Mouse (Mus musculus) neutrophil, adult 5-6 weeks (primary cell): ENCODE measurements around the gene Irgq. TPM values are rescaled to one million over a fixed set of nuclear protein-coding genes. Genes with fewer than 3 reads are reported as not detected.

ENCODE experiments used
- ATAC-seq: fragments of 151-379, 151-347 bp; 2 replicates; pipeline ENCODE4 v1.8.0; 2017; ENCODE audit warnings: mild to moderate bottlenecking, moderate TSS enrichment; ENCODE audit not compliant: insufficient number of reproducible peaks, poor library complexity, low FRiP score, severe bottlenecking; ENCODE audit errors: extremely low read depth
- total RNA-seq: library from RNA; stranded (forward); fragments of 200-1000 nt; gene quantifications from 2 replicates; pipeline ENCODE4 v1.2.3, GENCODE M21; 2017

Gene Irgq
- total RNA-seq, 1 experiment from 2014 or later, result 14.0 TPM

- ATAC-seq, result no peak
These were observed 7.1 kb downstream of the Irgq start for GRCm38 (mm10) chr7:24537591-24537990.

- no peak for ATAC-seq
These were observed 7.7 kb downstream of the Irgq start for GRCm38 (mm10) chr7:24538154-24538553.

- no peak for ATAC-seq
These were observed 8.2 kb downstream of the Irgq start for GRCm38 (mm10) chr7:24538701-24539100.

- ATAC-seq, result no peak
These were observed 9.2 kb downstream of the Irgq start for GRCm38 (mm10) chr7:24539686-24540085.

GRCm38 (mm10) chr7:24544506-24544905 is 14.0 kb downstream of the Irgq start:
- no peak for ATAC-seq

DNA sequence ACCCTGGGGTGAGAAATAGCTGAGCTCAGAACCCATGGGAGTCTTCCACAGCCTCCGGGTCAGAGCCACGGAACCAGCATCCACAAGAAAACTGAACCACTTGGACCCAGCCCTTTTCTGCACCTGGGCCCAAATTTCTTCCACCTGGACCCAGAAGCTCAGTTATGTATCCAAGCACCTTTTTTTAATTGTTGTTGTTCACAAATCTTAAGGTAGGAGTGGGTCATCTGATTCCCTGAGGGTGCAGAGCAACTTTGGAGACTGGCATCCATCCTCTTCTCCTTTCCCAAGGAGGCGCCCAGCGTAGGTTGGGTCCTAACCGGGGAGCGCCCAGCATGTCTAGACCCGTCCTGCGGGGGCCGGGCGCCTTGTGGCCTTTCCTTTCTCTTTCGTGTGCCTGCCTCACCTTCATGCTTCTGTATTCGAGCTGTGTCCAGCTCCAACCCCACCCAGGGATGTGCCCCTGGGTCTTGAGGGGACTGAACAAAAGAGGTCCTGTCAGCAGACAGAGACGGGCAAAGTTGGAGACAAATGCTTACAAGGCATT is 15.7 kb downstream of the Irgq start, which contains the start of the genes Pinlyp and Xrcc1:
Gene Pinlyp, minus strand, starts transcription at position 51 of the 547 bp plus-strand sequence.
Gene Xrcc1, plus strand, starts transcription at position 222 of the 547 bp plus-strand sequence.
- no peak for ATAC-seq

DNA sequence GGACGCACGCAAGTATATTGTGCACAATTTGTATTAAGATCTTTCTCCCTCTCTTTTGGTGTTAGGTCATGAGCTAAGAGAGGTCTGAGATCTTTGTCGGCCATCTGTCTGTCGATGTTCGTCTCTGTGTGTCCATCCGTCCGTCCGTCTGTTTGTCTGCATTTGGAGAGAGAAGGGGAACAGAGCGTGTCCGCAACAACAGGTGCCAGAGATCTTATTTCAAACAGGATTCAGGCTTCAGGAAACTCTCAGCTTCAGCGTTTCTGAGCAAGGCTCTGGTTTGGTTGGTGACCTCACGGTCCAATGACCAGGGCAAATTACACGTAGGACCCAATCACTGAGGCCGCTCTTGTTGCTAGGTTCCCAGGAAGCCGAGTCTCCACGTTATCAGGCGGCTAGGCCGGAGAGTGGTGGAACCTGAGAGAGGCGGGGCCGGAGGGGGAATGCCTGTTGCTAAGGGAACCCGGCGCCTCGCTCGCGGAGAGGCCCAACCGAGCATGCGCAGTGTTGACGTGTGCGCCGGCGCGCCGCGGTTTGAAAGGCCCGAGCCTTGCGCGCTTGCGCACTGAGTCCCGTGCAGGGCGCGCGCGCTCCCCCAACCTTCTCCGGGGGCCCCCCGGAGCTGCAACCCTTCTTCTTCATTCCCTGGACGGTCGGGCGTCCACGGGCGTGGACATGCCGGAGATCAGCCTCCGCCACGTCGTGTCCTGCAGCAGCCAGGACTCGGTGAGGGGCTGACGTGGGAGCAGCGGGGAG is 16.3 kb downstream of the Irgq start:
- peak; percentile 98 for ATAC-seq

DNA sequence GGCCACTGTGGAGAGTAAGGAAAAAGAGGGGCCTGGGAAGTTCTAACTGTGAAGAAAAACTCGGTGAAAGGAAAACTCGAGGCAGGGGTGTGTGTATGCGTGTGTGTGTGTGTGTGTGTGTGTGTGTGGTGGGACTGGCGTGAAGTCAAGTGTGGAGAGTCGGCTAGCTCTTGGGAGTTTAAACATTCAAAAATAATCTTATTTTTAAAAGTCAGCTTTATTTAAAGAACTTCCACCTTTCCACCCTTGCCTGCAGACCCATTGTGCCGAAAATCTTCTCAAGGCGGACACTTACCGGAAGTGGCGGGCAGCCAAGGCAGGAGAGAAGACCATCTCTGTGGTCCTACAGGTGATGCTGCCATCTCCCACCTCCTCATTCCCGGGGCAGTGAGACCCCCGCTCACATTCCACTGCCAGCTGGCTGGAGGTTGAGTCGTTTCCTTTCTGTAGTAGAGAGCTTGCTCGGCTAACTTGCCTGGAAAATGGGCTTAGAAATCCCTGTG is 17.1 kb downstream of the Irgq start:
- ATAC-seq, result no peak

GRCm38 (mm10) chr7:24551985-24552759 is 21.7 kb downstream of the Irgq start:
- 0 out of 2 replicates have a peak, but pooled peaks have one; percentile 30 for ATAC-seq

DNA sequence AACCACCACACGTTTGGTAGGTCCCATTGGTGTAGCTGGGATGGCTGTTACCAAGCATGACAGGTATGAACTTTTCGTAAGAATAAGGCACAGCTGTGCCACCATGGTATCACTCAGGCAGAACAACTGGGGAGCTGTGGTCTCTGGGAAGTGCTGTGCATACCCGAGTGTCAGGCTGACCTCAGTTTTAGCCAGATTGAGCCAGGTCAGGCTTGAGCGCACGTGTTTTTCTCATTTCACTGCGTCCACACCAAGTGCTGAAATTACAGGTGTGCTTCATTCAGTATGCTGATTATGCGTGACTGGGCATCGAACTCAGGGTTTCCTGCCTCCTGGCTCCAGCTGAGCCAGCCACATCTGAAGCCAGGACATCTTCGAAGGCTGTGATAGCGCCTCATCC is 25.3 kb downstream of the Irgq start:
- ATAC-seq, result no peak

DNA sequence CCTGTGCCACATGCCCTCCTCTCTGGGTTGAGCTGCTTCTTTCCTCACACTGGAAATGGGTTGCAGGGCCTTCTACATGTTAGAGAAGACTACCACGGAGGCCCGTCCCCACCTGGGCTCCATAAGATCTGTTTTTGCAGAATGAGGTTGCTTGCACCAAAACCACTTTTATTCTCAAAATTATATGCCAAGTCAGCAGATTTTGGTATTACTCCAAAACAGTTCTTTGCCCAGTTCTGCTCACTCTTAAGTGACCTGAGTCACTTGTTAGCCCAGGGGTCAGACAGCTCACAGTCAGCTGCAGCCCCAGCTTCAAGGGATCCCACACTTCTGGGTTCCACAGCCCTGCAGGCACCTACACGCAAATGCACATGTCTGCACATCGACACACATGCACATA is 31.0 kb downstream of the Irgq start:
- no peak for ATAC-seq

GRCm38 (mm10) chr7:24563191-24563836 is 32.8 kb downstream of the Irgq start:
- no peak for ATAC-seq

- ATAC-seq, result no peak
These were observed 33.3 kb downstream of the Irgq start for GRCm38 (mm10) chr7:24563837-24564206.

GRCm38 (mm10) chr7:24564607-24565265 is 34.2 kb downstream of the Irgq start:
- ATAC-seq, result peak; percentile 81

DNA sequence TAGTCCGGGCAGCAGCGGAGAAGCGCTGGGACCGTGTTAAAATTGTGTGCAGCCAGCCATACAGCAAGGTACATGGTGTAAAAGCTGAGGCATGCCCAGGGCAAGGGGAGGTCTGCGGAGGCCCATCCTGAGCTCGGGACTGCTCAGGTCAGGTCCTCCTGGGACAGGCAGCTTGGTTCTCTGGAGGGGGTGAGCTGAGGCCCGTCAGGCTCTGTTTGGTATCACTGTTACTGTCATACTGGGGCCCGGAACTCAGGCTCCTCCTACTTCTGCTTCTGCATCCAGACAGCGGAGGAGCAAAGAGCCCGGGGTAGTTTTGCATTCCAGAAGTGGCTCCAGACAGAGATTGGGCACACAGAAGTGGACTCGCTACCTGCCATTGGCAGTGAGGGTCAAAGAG is 35.1 kb downstream of the Irgq start:
- ATAC-seq, result no peak

DNA sequence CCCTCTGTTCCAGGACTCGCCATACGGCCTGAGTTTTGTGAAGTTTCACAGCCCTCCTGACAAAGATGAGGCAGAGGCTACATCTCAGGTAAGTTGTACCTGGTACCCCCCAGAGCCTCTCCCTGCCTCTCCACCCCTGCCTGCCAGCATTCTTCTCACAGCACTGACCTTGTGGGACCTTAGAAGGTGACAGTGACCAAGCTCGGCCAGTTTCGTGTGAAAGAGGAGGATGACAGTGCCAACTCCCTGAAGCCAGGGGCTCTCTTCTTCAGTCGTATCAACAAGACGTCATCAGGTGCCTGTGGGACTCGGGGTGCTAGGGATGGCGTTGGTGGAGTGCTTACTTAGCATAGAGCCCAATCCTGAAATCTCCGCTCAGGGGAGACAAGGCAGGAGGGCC is 35.7 kb downstream of the Irgq start:
- ATAC-seq, result no peak

GRCm38 (mm10) chr7:24568512-24568911 is 38.0 kb downstream of the Irgq start:
- no peak for ATAC-seq

- no peak for ATAC-seq
These were observed 40.6 kb downstream of the Irgq start for GRCm38 (mm10) chr7:24571071-24571470.

- no peak for ATAC-seq
These were observed 42.0 kb downstream of the Irgq start for GRCm38 (mm10) chr7:24572455-24572854.
